Mouse (Mus musculus): Measurements from ENCODE around the gene Srrm4. TPM values are rescaled to one million over a fixed set of nuclear protein-coding genes. Genes with fewer than 3 reads are reported as not detected.

Gene Srrm4
- total and polyA plus RNA-seq, 3 experiments: not detected

GRCm38 (mm10) chr5:116459970-116460369 lies 131.6 kb downstream of the Srrm4 start:
- H3K27me3 ChIP-seq (ENCODE audit: control insufficient read depth in 1 of 2, insufficient read depth in 2 of 2, low read length in 2 of 2): no peaks in the 10 kb centered on the region
- no peaks in the 10 kb centered on the region for H3K9me3 ChIP-seq (replicated peaks; ENCODE audit: insufficient read depth, low read length)
- no peaks in the 10 kb centered on the region for H3K79me2 ChIP-seq (ENCODE audit: control insufficient read depth, insufficient read depth, low read length, poor library complexity)
- H3K36me3 ChIP-seq (ENCODE audit: control insufficient read depth in 1 of 2, insufficient read depth in 2 of 2, low read length in 2 of 2): no peaks in the 10 kb centered on the region
- no peaks in the 10 kb centered on the region for H3K4me1 ChIP-seq (ENCODE audit: control insufficient read depth in 1 of 2, insufficient read depth in 2 of 2, low read length in 2 of 2)
- no peak overlapping the region for H3K4me3 ChIP-seq (ENCODE audit: control insufficient read depth in 1 of 2, insufficient read depth in 1 of 2, low read depth in 2 of 2, low read length in 2 of 2)
- H3K9ac ChIP-seq (ENCODE audit: control insufficient read depth, low read depth, low read length, poor library complexity, severe bottlenecking): no peak overlapping the region
- TF ChIP-seq ZMIZ1 (IDR thresholded peaks at IDR 0.05; ENCODE audit: low read depth, low read length): no peak
- TF ChIP-seq CTCF (IDR thresholded peaks at IDR 0.05 in 2 of 3, conservative IDR thresholded peaks at IDR 0.05 in 1 of 3; ENCODE audit: control insufficient read depth in 1 of 3, insufficient read depth in 1 of 3, low read depth in 2 of 3, low read length in 3 of 3, poor library complexity in 1 of 3, severe bottlenecking in 1 of 3): no peak
- no peak for TF ChIP-seq GATA1 (IDR thresholded peaks at IDR 0.05; ENCODE audit: low read depth, low read length)
- TF ChIP-seq MYC (IDR thresholded peaks at IDR 0.05; ENCODE audit: low read depth, low read length): no peak
- no peak for TF ChIP-seq TAL1 (IDR thresholded peaks at IDR 0.05; ENCODE audit: low read length)
- no peak for TF ChIP-seq ZNF384 (IDR thresholded peaks at IDR 0.05; ENCODE audit: low read depth, low read length)
- TF ChIP-seq HCFC1 (IDR thresholded peaks at IDR 0.05; ENCODE audit: low read depth, low read length): no peak
- no peak for TF ChIP-seq CHD1 (IDR thresholded peaks at IDR 0.05; ENCODE audit: low read depth, low read length)
- no peak for TF ChIP-seq POLR2AphosphoS5 (IDR thresholded peaks at IDR 0.05; ENCODE audit: borderline replicate concordance, low read depth, low read length)
- TF ChIP-seq TCF12 (IDR thresholded peaks at IDR 0.05; ENCODE audit: low read depth, low read length): no peak
- no peak for TF ChIP-seq GABPA (IDR thresholded peaks at IDR 0.05; ENCODE audit: low read depth, low read length)
- TF ChIP-seq RAD21 (IDR thresholded peaks at IDR 0.05; ENCODE audit: low read depth, low read length): no peak
- no peak for TF ChIP-seq KAT2A (conservative IDR thresholded peaks at IDR 0.05; ENCODE audit: low read depth, low read length)
- TF ChIP-seq SMC3 (IDR thresholded peaks at IDR 0.05; ENCODE audit: low read depth, low read length): no peak
- TF ChIP-seq E2F4 (IDR thresholded peaks at IDR 0.05; ENCODE audit: borderline replicate concordance, low read depth, low read length): no peak
- no peak for TF ChIP-seq JUND (IDR thresholded peaks at IDR 0.05; ENCODE audit: low read depth, low read length)
- no peak for TF ChIP-seq USF2 (IDR thresholded peaks at IDR 0.05; ENCODE audit: borderline replicate concordance in 1 of 2, insufficient read depth in 1 of 2, low read depth in 1 of 2, low read length in 2 of 2)
- TF ChIP-seq MXI1 (IDR thresholded peaks at IDR 0.05; ENCODE audit: low read depth, low read length): no peak
- TF ChIP-seq ZC3H11A (IDR thresholded peaks at IDR 0.05; ENCODE audit: low read depth, low read length): no peak
- no peak overlapping the region for H3K27ac ChIP-seq (ENCODE audit: control insufficient read depth, low read depth, low read length)
- DNase-seq (ENCODE audit: low read depth, low spot score): no peak

DNA sequence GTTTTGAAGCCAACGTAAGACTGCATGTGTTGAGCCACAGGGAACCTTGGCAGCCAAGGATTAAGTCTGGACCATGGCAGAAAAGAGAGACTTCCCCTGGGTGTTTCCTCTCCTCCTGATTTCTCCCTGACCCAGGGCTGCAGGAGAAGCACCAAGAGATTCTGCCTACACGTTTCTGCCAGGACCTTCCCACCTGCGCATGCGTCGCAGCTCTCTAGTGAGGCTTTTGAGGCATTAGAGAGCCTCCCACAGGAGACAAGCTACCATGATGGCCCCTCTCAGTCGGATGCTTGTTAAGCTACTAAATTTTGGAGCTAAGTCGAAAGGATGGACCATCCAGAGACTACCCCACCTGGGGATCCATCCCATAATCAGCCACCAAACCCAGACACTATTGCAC lies 133.8 kb downstream of the Srrm4 start:
- Histone ChIP-seq H3K79me2 (ENCODE audit: control insufficient read depth, insufficient read depth, low read length, poor library complexity) (no peaks in the 10 kb centered on the region), H3K27me3 (ENCODE audit: control insufficient read depth in 1 of 2, insufficient read depth in 2 of 2, low read length in 2 of 2) (no peaks in the 10 kb centered on the region), H3K4me3 (ENCODE audit: control insufficient read depth in 1 of 2, insufficient read depth in 1 of 2, low read depth in 2 of 2, low read length in 2 of 2) (no peak overlapping the region), H3K9ac (ENCODE audit: control insufficient read depth, low read depth, low read length, poor library complexity, severe bottlenecking) (no peak overlapping the region), H3K27ac (ENCODE audit: control insufficient read depth, low read depth, low read length) (no peak overlapping the region), H3K4me1 (ENCODE audit: control insufficient read depth in 1 of 2, insufficient read depth in 2 of 2, low read length in 2 of 2) (no peaks in the 10 kb centered on the region), H3K9me3 (replicated peaks; ENCODE audit: insufficient read depth, low read length) (no peaks in the 10 kb centered on the region), H3K36me3 (ENCODE audit: control insufficient read depth in 1 of 2, insufficient read depth in 2 of 2, low read length in 2 of 2) (no peaks in the 10 kb centered on the region)
- no peak for TF ChIP-seq JUND (IDR thresholded peaks at IDR 0.05; ENCODE audit: low read depth, low read length)
- TF ChIP-seq CTCF (IDR thresholded peaks at IDR 0.05 in 2 of 3, conservative IDR thresholded peaks at IDR 0.05 in 1 of 3; ENCODE audit: control insufficient read depth in 1 of 3, insufficient read depth in 1 of 3, low read depth in 2 of 3, low read length in 3 of 3, poor library complexity in 1 of 3, severe bottlenecking in 1 of 3): no peak
- TF ChIP-seq MAFK (IDR thresholded peaks at IDR 0.05; ENCODE audit: borderline replicate concordance, low read depth, low read length): no peak
- no peak for TF ChIP-seq RCOR1 (IDR thresholded peaks at IDR 0.05; ENCODE audit: low read depth, low read length)
- TF ChIP-seq ZNF384 (IDR thresholded peaks at IDR 0.05; ENCODE audit: low read depth, low read length): no peak
- TF ChIP-seq USF1 (IDR thresholded peaks at IDR 0.05; ENCODE audit: low read depth, low read length): no peak
- TF ChIP-seq ZMIZ1 (IDR thresholded peaks at IDR 0.05; ENCODE audit: low read depth, low read length): no peak
- TF ChIP-seq MYB (IDR thresholded peaks at IDR 0.05; ENCODE audit: low read depth, low read length): no peak
- no peak for TF ChIP-seq POLR2AphosphoS2 (IDR thresholded peaks at IDR 0.05; ENCODE audit: low read length)
- TF ChIP-seq USF2 (IDR thresholded peaks at IDR 0.05; ENCODE audit: borderline replicate concordance in 1 of 2, insufficient read depth in 1 of 2, low read depth in 1 of 2, low read length in 2 of 2): no peak
- no peak for TF ChIP-seq GATA1 (IDR thresholded peaks at IDR 0.05; ENCODE audit: low read depth, low read length)
- no peak for DNase-seq (ENCODE audit: low read depth, low spot score)

Data from MEL (cell line).